Mouse (Mus musculus) MEL (cell line): Measurements from ENCODE around the gene Cysrt1. TPM values are rescaled to one million over a fixed set of nuclear protein-coding genes. Genes with fewer than 3 reads are reported as not detected.

Source experiments
- DNase-seq: peaks from one replicate; pipeline ENCODE4 v3.0.0; 2011; ENCODE audit warnings: low read depth, low spot score
- H3K27ac ChIP-seq: 2 replicates; pipeline ENCODE4 v1.5.1; 2012; ENCODE audit warnings: low read depth, mild to moderate bottlenecking, control low read depth, low read length, moderate library complexity; ENCODE audit not compliant: control insufficient read depth
- H3K27me3 ChIP-seq, 2 experiments: fragments of 150-350 bp in 1 of 2; sonication (generic) in 1 of 2; 2 replicates each; pipeline ENCODE4 v1.6.1; 2012; ENCODE audit warnings: low read length in 2 of 2, mild to moderate bottlenecking in 2 of 2, improper control_type of control experiment in 1 of 2, moderate library complexity in 1 of 2; ENCODE audit not compliant: insufficient read depth in 2 of 2, control insufficient read depth in 1 of 2
- H3K36me3 ChIP-seq, 2 experiments: 2 replicates each; pipeline ENCODE4 v1.6.1; 2012 to 2014; ENCODE audit warnings: low read length in 2 of 2, improper control_type of control experiment in 1 of 2, inconsistent platforms in 1 of 2, mild to moderate bottlenecking in 1 of 2; ENCODE audit not compliant: insufficient read depth in 2 of 2, control insufficient read depth in 1 of 2
- H3K4me1 ChIP-seq, 2 experiments: fragments of 150-350 bp in 1 of 2; sonication (generic) in 1 of 2; 2 replicates each; pipeline ENCODE4 v1.6.1; 2012; ENCODE audit warnings: low read length in 2 of 2, improper control_type of control experiment in 1 of 2, mild to moderate bottlenecking in 1 of 2; ENCODE audit not compliant: insufficient read depth in 2 of 2, control insufficient read depth in 1 of 2
- H3K4me3 ChIP-seq, 2 experiments: fragments of 150-350 bp in 1 of 2; sonication (generic) in 1 of 2; 2 replicates each; pipeline ENCODE4 v1.5.1; 2012; ENCODE audit warnings: low read depth in 2 of 2, low read length in 2 of 2, mild to moderate bottlenecking in 2 of 2, moderate library complexity in 2 of 2, control low read depth in 1 of 2, improper control_type of control experiment in 1 of 2; ENCODE audit not compliant: control insufficient read depth in 1 of 2, insufficient read depth in 1 of 2
- H3K79me2 ChIP-seq: 2 replicates; pipeline ENCODE4 v1.6.1; 2012; ENCODE audit warnings: mild to moderate bottlenecking, low read length, moderate library complexity; ENCODE audit not compliant: control insufficient read depth, poor library complexity, insufficient read depth
- H3K9ac ChIP-seq: 2 replicates; pipeline ENCODE4 v1.6.1; 2012; ENCODE audit warnings: low read depth, mild to moderate bottlenecking, control low read depth, low read length, moderate library complexity; ENCODE audit not compliant: control insufficient read depth, poor library complexity, severe bottlenecking
- H3K9me3 ChIP-seq: fragments of 150-350 bp; sonication (generic); replicated peaks from 2 replicates; pipeline ENCODE4 v1.6.1; 2012; ENCODE audit warnings: mild to moderate bottlenecking, low read length, improper control_type of control experiment, moderate library complexity; ENCODE audit not compliant: insufficient read depth
- BHLHE40 ChIP-seq: IDR thresholded peaks from 2 replicates; pipeline ENCODE4 v1.6.1; 2012; ENCODE audit warnings: low read depth, mild to moderate bottlenecking, inconsistent platforms, low read length, improper control_type of control experiment, borderline replicate concordance
- CHD1 ChIP-seq: IDR thresholded peaks from 2 replicates; pipeline ENCODE4 v1.6.1; 2012; ENCODE audit warnings: low read depth, mild to moderate bottlenecking, inconsistent platforms, low read length, improper control_type of control experiment
- E2F4 ChIP-seq: IDR thresholded peaks from 2 replicates; pipeline ENCODE4 v1.6.1; 2011; ENCODE audit warnings: low read depth, low read length, improper control_type of control experiment, borderline replicate concordance
- ELF1 ChIP-seq: IDR thresholded peaks from 2 replicates; pipeline ENCODE4 v1.6.1; 2014; ENCODE audit warnings: low read depth, mild to moderate bottlenecking, inconsistent platforms, low read length, improper control_type of control experiment, moderate library complexity
- GATA1 ChIP-seq: IDR thresholded peaks from 2 replicates; pipeline ENCODE4 v1.6.1; 2011; ENCODE audit warnings: low read depth, low read length, improper control_type of control experiment
- JUND ChIP-seq: IDR thresholded peaks from 2 replicates; pipeline ENCODE4 v1.6.1; 2011; ENCODE audit warnings: low read depth, mild to moderate bottlenecking, improper control_type of control experiment, low read length
- MEF2A ChIP-seq: IDR thresholded peaks from 2 replicates; pipeline ENCODE4 v1.6.1; 2014; ENCODE audit warnings: low read depth, mild to moderate bottlenecking, inconsistent platforms, low read length, improper control_type of control experiment; ENCODE audit not compliant: poor library complexity, insufficient replicate concordance, severe bottlenecking; ENCODE audit errors: extremely low read depth
- MXI1 ChIP-seq: IDR thresholded peaks from 2 replicates; pipeline ENCODE4 v1.6.1; 2011; ENCODE audit warnings: mild to moderate bottlenecking, low read depth, low read length, improper control_type of control experiment
- NELFE ChIP-seq: IDR thresholded peaks from 2 replicates; pipeline ENCODE4 v1.6.1; 2011; ENCODE audit warnings: low read depth, low read length, improper control_type of control experiment
- POLR2A ChIP-seq, 2 experiments: IDR thresholded peaks; 2 replicates each; pipeline ENCODE4 v1.6.1; 2011 to 2012; ENCODE audit warnings: low read length in 2 of 2, mild to moderate bottlenecking in 2 of 2, control low read depth in 1 of 2, improper control_type of control experiment in 1 of 2, low read depth in 1 of 2, moderate library complexity in 1 of 2; ENCODE audit not compliant: control insufficient read depth in 1 of 2, insufficient read depth in 1 of 2, poor library complexity in 1 of 2
- POLR2AphosphoS2 ChIP-seq: IDR thresholded peaks from 2 replicates; pipeline ENCODE4 v1.6.1; 2011; ENCODE audit warnings: low read length, improper control_type of control experiment
- RAD21 ChIP-seq: IDR thresholded peaks from 2 replicates; pipeline ENCODE4 v1.6.1; 2011; ENCODE audit warnings: mild to moderate bottlenecking, low read depth, low read length, improper control_type of control experiment
- RCOR1 ChIP-seq: IDR thresholded peaks from 2 replicates; pipeline ENCODE4 v1.6.1; 2012; ENCODE audit warnings: low read depth, mild to moderate bottlenecking, inconsistent platforms, low read length, improper control_type of control experiment
- TCF12 ChIP-seq: IDR thresholded peaks from 2 replicates; pipeline ENCODE4 v1.6.1; 2014; ENCODE audit warnings: low read depth, mild to moderate bottlenecking, inconsistent platforms, low read length, improper control_type of control experiment, moderate library complexity
- UBTF ChIP-seq: IDR thresholded peaks from 2 replicates; pipeline ENCODE4 v1.6.1; 2012; ENCODE audit warnings: low read depth, mild to moderate bottlenecking, inconsistent platforms, low read length, improper control_type of control experiment, moderate library complexity, borderline replicate concordance; ENCODE audit not compliant: insufficient read depth
- USF2 ChIP-seq, 2 experiments: IDR thresholded peaks; 2 replicates each; pipeline ENCODE4 v1.6.1; 2011 to 2012; ENCODE audit warnings: improper control_type of control experiment in 2 of 2, low read length in 2 of 2, borderline replicate concordance in 1 of 2, inconsistent platforms in 1 of 2, low read depth in 1 of 2, mild to moderate bottlenecking in 1 of 2; ENCODE audit not compliant: insufficient read depth in 1 of 2
- ZNF384 ChIP-seq: IDR thresholded peaks from 2 replicates; pipeline ENCODE4 v1.6.1; 2012; ENCODE audit warnings: low read depth, mild to moderate bottlenecking, inconsistent platforms, low read length, improper control_type of control experiment
- polyA plus RNA-seq, 2 experiments: library from polyadenylated mRNA; stranded (reverse) in 1 of 2; unstranded in 1 of 2; fragments of >175 nt in 1 of 2; fragments of >200 nt in 1 of 2; gene quantifications; 2 replicates each; pipeline versions ENCODE4 v1.2.1 to v1.2.4; 2012; ENCODE audit warnings: low replicate concordance in 2 of 2, low read depth in 1 of 2; ENCODE audit not compliant: insufficient read length in 2 of 2, insufficient read depth in 1 of 2, missing spikeins in 1 of 2
- total RNA-seq: library from RNA; depleted of rRNA; stranded (reverse); fragments of 300-350 nt; gene quantifications from 2 replicates; pipeline ENCODE4 v1.2.3, GENCODE M21; 2012

Cysrt1 gene
- total and polyA plus RNA-seq, 3 experiments: 0.15 to 0.19 TPM; not detected in 1

GRCm38 (mm10) chr2:25228431-25228889 lies 13.8 kb downstream of the Cysrt1 start (continued):
- no peak for TF ChIP-seq CHD1
- TF ChIP-seq ELF1: peak; percentile 73

GRCm38 (mm10) chr2:25227406-25227805 lies 14.8 kb downstream of the Cysrt1 start:
- H3K4me3 ChIP-seq: no peak overlapping the region
- peaks cover 17% of the 10 kb centered on the region for H3K79me2 ChIP-seq
- H3K27ac ChIP-seq: no peak overlapping the region
- H3K9ac ChIP-seq: no peak overlapping the region
- no peaks in the 10 kb centered on the region for H3K9me3 ChIP-seq
- peaks cover 6 to 18% of the 10 kb centered on the region in 2 experiments; a peak in 3 of 4 replicates for H3K4me1 ChIP-seq
- TF ChIP-seq RAD21 (no peak), MEF2A (no peak), ELF1 (no peak), RCOR1 (no peak), POLR2A (IDR thresholded peaks at IDR 0.05; ENCODE audit: control insufficient read depth in 1 of 2, insufficient read depth in 1 of 2, low read depth in 1 of 2, low read length in 2 of 2, poor library complexity in 1 of 2) (no peak), GATA1 (no peak), POLR2AphosphoS2 (no peak)
- DNase-seq: no peak
- H3K27me3 ChIP-seq: no peaks in the 10 kb centered on the region
- H3K36me3 ChIP-seq: peaks cover 6 to 8% of the 10 kb centered on the region in 2 experiments

- H3K27ac ChIP-seq: no peak overlapping the region
Measured at GRCm38 (mm10) chr2:25226864-25227263, 15.4 kb downstream of the Cysrt1 start.

More at GRCm38 (mm10) chr2:25226864-25227263, 15.4 kb downstream of the Cysrt1 start:
- Histone ChIP-seq H3K4me3 (no peak overlapping the region), H3K79me2 (peaks cover 17% of the 10 kb centered on the region), H3K9me3 (no peaks in the 10 kb centered on the region)
- TF ChIP-seq MXI1: no peak
- TF ChIP-seq NELFE: no peak
- TF ChIP-seq RCOR1: no peak
- no peak for TF ChIP-seq GATA1
- TF ChIP-seq USF2 (IDR thresholded peaks at IDR 0.05; ENCODE audit: borderline replicate concordance in 1 of 2, insufficient read depth in 1 of 2, low read depth in 1 of 2, low read length in 2 of 2): no peak
- TF ChIP-seq JUND: no peak
- TF ChIP-seq UBTF: no peak
- no peak for TF ChIP-seq BHLHE40
- TF ChIP-seq RAD21: no peak
- no peak for TF ChIP-seq E2F4
- no peak for TF ChIP-seq TCF12
- TF ChIP-seq ZNF384: no peak
- TF ChIP-seq, all 39 proteins: peak for 0
- H3K4me1 ChIP-seq: peaks cover 6 to 18% of the 10 kb centered on the region in 2 experiments; a peak in 3 of 4 replicates
- no peak overlapping the region for H3K9ac ChIP-seq
- DNase-seq: no peak
- no peaks in the 10 kb centered on the region for H3K27me3 ChIP-seq
- peaks cover 6 to 8% of the 10 kb centered on the region in 2 experiments for H3K36me3 ChIP-seq
